Mouse (Mus musculus) forebrain, embryonic 16.5 days (tissue): ENCODE data around the gene Ppif. TPM values are rescaled to one million over a fixed set of nuclear protein-coding genes. Genes with fewer than 3 reads are reported as not detected.

Source experiments
- ATAC-seq: fragments of 200-750 bp; cut with Nextera tagmentation; 2 replicates; pipeline ENCODE4 v1.8.0; 2017; ENCODE audit warnings: mild to moderate bottlenecking, moderate library complexity
- H3K27ac ChIP-seq: fragments of 300-500 bp; sonication (generic); 2 replicates; pipeline ENCODE4 v1.5.1; 2014; ENCODE audit warnings: low read length, control low read depth
- H3K27me3 ChIP-seq: fragments of 300-500 bp; sonication (generic); replicated peaks from 2 replicates; pipeline ENCODE4 v1.6.1; 2014; ENCODE audit warnings: low read length; ENCODE audit not compliant: control insufficient read depth, insufficient read depth
- H3K36me3 ChIP-seq: fragments of 300-500 bp; sonication (generic); 2 replicates; pipeline ENCODE4 v1.6.1; 2014; ENCODE audit not compliant: control insufficient read depth, insufficient read depth
- H3K4me1 ChIP-seq: fragments of 300-500 bp; sonication (generic); replicated peaks from 2 replicates; pipeline ENCODE4 v1.6.1; 2014; ENCODE audit warnings: low read length; ENCODE audit not compliant: control insufficient read depth, insufficient read depth
- H3K4me2 ChIP-seq: fragments of 300-500 bp; sonication (generic); 2 replicates; pipeline ENCODE4 v1.6.1; 2014; ENCODE audit warnings: mild to moderate bottlenecking, low read length, control low read depth
- H3K4me3 ChIP-seq: fragments of 300-500 bp; sonication (generic); replicated peaks from 2 replicates; pipeline ENCODE4 v1.5.1; 2014; ENCODE audit warnings: mild to moderate bottlenecking, low read length, control low read depth
- H3K9ac ChIP-seq: fragments of 300-500 bp; sonication (generic); replicated peaks from 2 replicates; pipeline ENCODE4 v1.6.1; 2014; ENCODE audit warnings: low read depth, low read length, control low read depth
- H3K9me3 ChIP-seq: fragments of 300-500 bp; sonication (generic); 2 replicates; pipeline ENCODE4 v1.6.1; 2016; ENCODE audit warnings: low read length; ENCODE audit not compliant: control insufficient read depth
- WGBS: fragments of 180-500 bp; shearing (Covaris S2); extraction: QIAGEN DNeasy Blood & Tissue Kit; methylation state at CpG from one replicate; pipeline ENCODE4 v1.1.7; 2014; 5-methylcytosine and 5-hydroxymethylcytosine counted together
- polyA plus RNA-seq: library from polyadenylated mRNA; unstranded; fragments of >200 nt; fragmentation: Nextera tagmentation; extraction: Ambion mirVana; gene quantifications from 2 replicates; pipeline ENCODE4 v1.2.1, GENCODE M21; 2015

Gene Ppif
- polyA plus RNA-seq, 1 experiment from 2014 or later, result 26.3 TPM

DNA sequence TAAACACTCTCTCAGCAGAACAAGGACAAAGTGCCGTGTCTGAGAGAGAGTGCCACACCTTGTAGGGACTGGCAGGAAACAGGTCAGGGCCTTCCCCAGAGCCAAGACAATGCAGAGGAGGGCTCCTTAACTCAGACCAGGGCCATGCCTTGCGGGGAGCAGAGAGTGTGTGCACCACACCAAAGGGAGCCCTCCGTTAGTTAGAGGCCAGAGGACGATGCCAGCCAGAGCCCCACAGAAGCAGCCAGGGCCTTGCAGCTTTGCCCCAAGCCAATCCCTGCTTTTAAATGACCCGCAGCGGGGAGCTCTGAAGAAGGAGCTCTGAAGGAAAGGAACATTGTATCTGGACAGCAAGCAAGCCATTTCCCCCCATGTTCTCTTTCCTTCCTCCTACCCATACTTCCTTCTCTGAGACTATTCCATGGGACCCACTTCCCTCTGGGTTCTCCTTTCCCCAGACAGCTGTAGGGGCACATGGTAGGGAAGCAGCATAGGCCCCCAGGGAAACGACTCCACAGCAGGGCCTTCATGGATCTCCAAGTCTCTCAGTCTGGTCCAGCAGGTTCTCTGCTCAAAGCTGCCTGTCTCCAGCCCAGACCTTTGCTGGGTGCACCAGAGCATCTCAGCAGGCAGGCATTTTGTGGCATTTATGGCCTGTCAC, 30.2 kb upstream of the Ppif start:
- Histone ChIP-seq H3K9ac (no peak overlapping the region), H3K9me3 (no peaks in the 10 kb centered on the region), H3K36me3 (peaks cover 36% of the 10 kb centered on the region), H3K4me3 (no peak overlapping the region), H3K4me2 (no peak overlapping the region), H3K27ac (no peak overlapping the region), H3K27me3 (no peaks in the 10 kb centered on the region), H3K4me1 (no peaks in the 10 kb centered on the region)
- ATAC-seq, result no peak
- 77% methylated on average over 7 of the region's 7 CpGs for WGBS

DNA sequence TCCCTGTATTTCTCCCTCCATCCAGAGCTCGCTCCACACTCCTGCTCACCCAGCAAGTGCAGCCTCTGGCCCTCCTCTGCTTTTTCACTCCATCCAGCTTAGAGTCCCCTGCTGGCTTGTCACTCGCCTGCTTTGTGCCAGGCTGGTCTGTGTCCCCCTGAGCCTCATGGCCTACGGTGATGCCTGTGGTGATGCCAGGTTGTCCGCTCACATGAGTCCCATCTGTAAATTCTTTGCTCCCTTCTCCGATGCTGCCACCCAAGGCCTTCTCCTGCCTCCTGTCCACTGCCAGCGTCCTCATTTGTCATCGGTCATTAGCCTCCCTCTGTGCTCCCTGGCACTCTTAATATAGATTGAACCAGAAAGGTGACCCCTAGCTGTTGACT, 29.7 kb upstream of the Ppif start:
- H3K4me2 ChIP-seq, result no peak overlapping the region
- peaks cover 30% of the 10 kb centered on the region for H3K36me3 ChIP-seq
- H3K27ac ChIP-seq, result no peak overlapping the region
- no peak for ATAC-seq
- H3K4me1 ChIP-seq, result no peaks in the 10 kb centered on the region
- no peak overlapping the region for H3K9ac ChIP-seq
- H3K27me3 ChIP-seq, result no peaks in the 10 kb centered on the region
- H3K9me3 ChIP-seq, result no peaks in the 10 kb centered on the region
- H3K4me3 ChIP-seq, result no peak overlapping the region
- WGBS, result 74% methylated on average over 7 of the region's 7 CpGs

DNA sequence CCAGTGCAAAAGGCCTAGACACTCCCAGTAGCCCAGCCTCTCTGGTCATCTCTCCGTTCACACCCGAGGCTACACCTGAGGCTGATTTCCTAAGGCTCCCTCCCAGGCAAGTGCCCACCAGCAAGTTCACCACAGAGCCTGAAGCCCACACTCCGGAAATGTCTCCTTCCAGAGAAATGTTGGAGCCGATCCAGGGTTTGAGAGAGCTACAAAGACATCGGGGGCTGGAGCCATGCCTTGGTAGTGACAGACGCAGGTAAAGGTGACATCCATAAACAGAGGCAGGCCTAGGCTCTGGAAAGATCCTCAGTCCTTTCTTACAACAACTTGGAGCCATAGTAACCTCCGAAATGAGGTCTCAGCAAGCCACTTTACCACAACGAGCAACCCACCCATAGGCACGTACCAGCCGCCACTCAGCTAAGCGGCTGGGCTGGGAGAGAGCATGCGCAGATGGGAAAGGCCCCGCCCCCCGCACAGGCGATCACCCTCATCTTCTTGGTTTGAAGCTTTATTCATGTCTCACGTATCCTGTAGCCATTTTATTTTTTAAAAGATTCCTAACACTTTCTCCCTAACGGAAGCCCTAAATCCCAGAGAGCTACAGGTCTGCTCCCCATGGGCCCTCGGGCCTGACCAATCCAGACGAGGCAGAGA, 28.5 kb upstream of the Ppif start:
- Histone ChIP-seq H3K27me3 (no peaks in the 10 kb centered on the region), H3K9me3 (no peaks in the 10 kb centered on the region), H3K36me3 (peaks cover 30% of the 10 kb centered on the region), H3K4me1 (no peaks in the 10 kb centered on the region), H3K4me3 (no peak overlapping the region), H3K27ac (peak overlapping the region; percentile 34; the same call in 1 of the 2 replicates), H3K4me2 (no peak overlapping the region), H3K9ac (no peak overlapping the region)
- ATAC-seq, result peak; percentile 29; the same call in 1 of the 2 replicates
- WGBS, result 66% methylated on average over 19 of the region's 19 CpGs

DNA sequence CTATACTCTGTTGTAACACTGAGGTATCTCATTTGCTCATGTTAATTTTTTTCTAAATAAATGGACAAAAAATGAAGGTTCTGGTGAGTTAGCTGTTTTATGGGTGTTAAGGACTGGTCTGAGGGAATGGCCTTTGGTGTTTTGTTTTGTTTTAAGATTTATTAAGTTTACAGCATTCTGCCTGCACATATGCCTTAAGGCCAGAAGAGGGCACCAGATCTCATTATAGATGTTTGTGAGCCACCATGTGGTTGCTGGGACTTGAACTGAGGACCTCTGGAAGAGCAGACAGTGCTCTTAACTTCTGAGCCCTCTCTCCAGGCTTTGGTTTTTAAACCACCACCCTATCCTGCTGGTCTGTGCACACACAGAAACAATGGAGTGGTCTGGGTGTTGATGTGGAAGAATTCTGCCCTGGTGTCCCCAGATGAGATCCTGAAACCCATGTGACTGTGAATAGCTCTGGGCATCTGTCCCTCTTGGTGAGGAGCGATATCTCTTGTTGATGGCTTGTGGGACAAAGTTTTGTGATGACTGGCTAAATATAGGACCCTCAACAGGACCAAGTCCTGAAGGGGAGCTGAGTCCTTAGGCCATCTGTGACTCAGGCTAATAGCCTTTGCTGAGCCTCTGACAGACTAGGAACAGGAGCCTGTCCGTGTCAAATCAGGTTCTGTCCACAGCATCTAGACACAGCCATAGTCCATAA, 27.1 kb upstream of the Ppif start:
- no peak for ATAC-seq
- Histone ChIP-seq H3K27me3 (no peaks in the 10 kb centered on the region), H3K27ac (no peak overlapping the region), H3K4me3 (no peak overlapping the region), H3K36me3 (peaks cover 22% of the 10 kb centered on the region), H3K4me1 (no peaks in the 10 kb centered on the region), H3K9me3 (no peaks in the 10 kb centered on the region), H3K4me2 (no peak overlapping the region), H3K9ac (no peak overlapping the region)
- WGBS, result 89% methylated on average over 2 of the region's 2 CpGs

DNA sequence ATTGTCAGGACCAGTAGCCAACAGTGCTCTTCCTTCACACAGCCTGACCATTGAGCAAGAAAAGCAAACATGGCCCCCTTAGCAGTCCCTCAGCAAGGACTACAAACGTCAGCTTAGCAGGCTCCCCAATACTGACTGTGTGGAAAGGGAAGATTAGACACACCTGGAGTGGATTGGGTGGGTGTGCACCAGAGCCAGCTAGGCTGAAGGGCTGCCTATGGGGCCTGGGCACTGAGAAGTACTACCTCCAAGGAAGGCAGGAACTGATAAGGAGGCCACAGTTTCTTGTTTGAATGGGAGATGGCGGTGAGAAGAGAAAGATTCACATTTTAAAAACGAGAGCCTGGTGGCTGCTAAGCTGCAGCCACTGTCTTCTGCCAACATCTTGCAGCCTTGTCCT, 26.4 kb upstream of the Ppif start:
- H3K9me3 ChIP-seq, result no peaks in the 10 kb centered on the region
- H3K4me2 ChIP-seq, result no peak overlapping the region
- H3K4me3 ChIP-seq, result no peak overlapping the region
- ATAC-seq, result no peak
- H3K27ac ChIP-seq, result no peak overlapping the region
- H3K36me3 ChIP-seq, result peaks cover 19% of the 10 kb centered on the region
- H3K9ac ChIP-seq, result no peak overlapping the region
- H3K27me3 ChIP-seq, result no peaks in the 10 kb centered on the region
- no peaks in the 10 kb centered on the region for H3K4me1 ChIP-seq
- WGBS, result 81% methylated on average over 3 of the region's 3 CpGs

DNA sequence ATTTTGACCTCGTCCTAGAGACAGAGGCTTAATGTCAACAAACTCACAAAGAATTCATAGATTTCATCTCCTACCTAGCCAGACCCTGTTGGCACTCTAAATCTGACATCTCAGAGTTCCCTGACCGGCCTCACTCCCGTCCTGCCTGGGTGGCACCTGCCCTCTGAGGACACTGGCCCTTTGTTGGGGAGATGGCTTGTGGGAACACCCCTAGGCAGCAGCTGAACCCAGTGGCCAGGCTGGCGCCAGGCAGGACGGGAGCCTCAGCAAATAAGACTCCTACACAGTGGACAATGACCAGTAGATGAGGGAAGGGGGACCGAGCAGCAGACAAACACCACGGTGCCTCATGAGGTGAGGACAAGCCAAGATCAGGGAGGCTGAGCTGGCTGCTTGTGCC, 14.3 kb upstream of the Ppif start:
- no peak overlapping the region for H3K4me3 ChIP-seq
- H3K4me1 ChIP-seq, result no peaks in the 10 kb centered on the region
- H3K9ac ChIP-seq, result no peak overlapping the region
- no peak overlapping the region for H3K4me2 ChIP-seq
- H3K9me3 ChIP-seq, result no peaks in the 10 kb centered on the region
- H3K27ac ChIP-seq, result no peak overlapping the region
- H3K36me3 ChIP-seq, result no peaks in the 10 kb centered on the region
- no peaks in the 10 kb centered on the region for H3K27me3 ChIP-seq
- no peak for ATAC-seq
- whole genome bisulfite sequencing, result 78% methylated on average over 7 of the region's 7 CpGs

DNA sequence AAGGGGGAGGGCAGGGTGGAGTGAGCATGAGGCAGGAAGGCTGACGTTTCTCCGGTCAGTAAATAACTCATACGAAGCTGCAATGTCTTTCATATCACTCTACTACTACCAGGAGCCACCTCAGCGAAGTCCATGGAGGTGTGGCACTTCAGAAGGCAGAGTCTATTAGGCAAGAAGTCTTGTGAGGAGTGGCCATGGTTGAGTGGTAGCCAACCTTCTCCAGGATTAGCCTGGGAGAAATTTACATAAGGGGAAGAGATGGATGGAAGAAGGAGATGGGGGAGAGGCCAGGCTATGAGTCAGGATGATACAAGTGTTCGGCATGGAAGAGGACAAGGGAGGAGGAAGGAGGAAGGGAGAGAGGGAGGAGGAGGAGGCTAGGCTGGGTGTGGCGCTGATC, 11.9 kb upstream of the Ppif start:
- ATAC-seq, result no peak
- no peaks in the 10 kb centered on the region for H3K9me3 ChIP-seq
- H3K27me3 ChIP-seq, result no peaks in the 10 kb centered on the region
- H3K4me1 ChIP-seq, result no peaks in the 10 kb centered on the region
- H3K36me3 ChIP-seq, result no peaks in the 10 kb centered on the region
- H3K27ac ChIP-seq, result no peak overlapping the region
- H3K4me2 ChIP-seq, result no peak overlapping the region
- no peak overlapping the region for H3K9ac ChIP-seq
- 83% methylated on average over 6 of the region's 6 CpGs for WGBS
- H3K4me3 ChIP-seq, result no peak overlapping the region

DNA sequence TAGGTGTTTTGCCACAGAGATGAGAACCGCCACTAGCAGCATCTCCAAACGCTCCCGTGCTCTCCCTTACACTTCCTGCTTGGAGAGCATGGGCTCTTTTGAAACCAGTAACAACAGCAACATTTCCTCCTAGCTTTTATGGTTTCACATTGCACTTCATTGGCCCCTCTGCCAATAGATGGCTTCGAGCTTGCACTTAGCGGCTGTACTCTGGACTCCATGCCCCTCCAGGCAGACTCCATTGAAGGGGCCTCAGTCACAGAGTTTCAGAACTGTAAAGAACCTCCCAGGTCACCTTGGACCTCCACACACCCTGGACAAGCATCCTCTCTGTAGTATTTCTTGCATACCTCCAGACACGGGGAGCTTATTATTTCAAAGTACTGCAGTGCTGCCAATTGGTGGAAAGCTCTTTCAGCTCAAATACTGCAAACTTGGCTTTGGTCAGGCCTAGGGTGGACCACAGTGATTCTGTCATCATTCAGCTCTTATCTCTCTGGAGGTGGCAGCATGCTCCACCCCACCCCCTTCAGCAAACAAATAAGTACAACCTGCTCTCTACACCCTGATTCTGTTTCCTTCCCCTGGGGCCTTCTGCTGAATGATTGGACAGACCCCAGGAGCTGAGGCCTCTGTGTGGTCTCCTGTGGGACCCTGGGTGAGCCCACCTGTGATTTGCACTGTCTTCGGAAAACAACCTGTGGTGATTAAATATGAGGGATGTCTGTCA, 7.6 kb upstream of the Ppif start:
- Histone ChIP-seq H3K4me2 (no peak overlapping the region), H3K4me3 (no peak overlapping the region), H3K4me1 (no peaks in the 10 kb centered on the region), H3K9ac (no peak overlapping the region), H3K27me3 (no peaks in the 10 kb centered on the region), H3K36me3 (no peaks in the 10 kb centered on the region), H3K27ac (no peak overlapping the region), H3K9me3 (no peaks in the 10 kb centered on the region)
- 79% methylated on average over 7 of the region's 7 CpGs for WGBS
- no peak for ATAC-seq
